Mouse (Mus musculus): Measurements from ENCODE around the gene Clhc1.

- TF ChIP-seq CHD2 (IDR thresholded peaks at IDR 0.05; ENCODE audit: low read depth, low read length) (no peak), HCFC1 (IDR thresholded peaks at IDR 0.05; ENCODE audit: borderline replicate concordance, insufficient read depth, low read length) (no peak), MAFK (IDR thresholded peaks at IDR 0.05; ENCODE audit: insufficient read depth, low read depth, low read length) (no peak), ZC3H11A (IDR thresholded peaks at IDR 0.05; ENCODE audit: borderline replicate concordance, low read depth, low read length) (no peak), ZNF384 (IDR thresholded peaks at IDR 0.05; ENCODE audit: low read depth, low read length) (no peak)
Measured at GRCm38 (mm10) chr11:29623327-29623726, 75.6 kb downstream of the Clhc1 start.

Data from ES-E14 (cell line).